Mouse (Mus musculus): ENCODE data around the gene Glod5.

The Glod5 gene

DNA sequence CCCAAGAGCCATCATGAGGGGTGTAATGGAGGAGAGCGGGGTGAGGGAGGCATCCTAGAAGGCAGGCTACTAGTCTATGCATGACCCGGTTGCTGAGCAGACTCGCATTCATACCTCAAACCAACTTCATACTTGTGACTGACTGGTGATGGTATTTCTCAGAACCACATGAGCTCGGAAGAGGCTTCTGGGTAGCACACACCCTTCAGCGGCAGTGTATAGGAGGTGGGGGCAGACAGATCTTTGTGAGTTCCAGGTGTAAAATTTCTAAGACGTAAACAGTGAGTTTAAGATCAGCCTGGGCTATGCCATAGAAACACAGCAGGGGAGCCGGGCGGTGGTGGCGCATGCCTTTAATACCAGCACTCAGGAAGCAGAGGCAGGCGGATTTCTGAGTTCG lies 40.4 kb downstream of the Glod5 start, which contains the start of gene Gata1:
TSS of gene Gata1 (minus strand) at position 180 of the 400 bp plus-strand sequence.
- TF ChIP-seq GATA4 (IDR thresholded peaks at IDR 0.05; ENCODE audit: insufficient replicate concordance, low read length), result no peak

DNA sequence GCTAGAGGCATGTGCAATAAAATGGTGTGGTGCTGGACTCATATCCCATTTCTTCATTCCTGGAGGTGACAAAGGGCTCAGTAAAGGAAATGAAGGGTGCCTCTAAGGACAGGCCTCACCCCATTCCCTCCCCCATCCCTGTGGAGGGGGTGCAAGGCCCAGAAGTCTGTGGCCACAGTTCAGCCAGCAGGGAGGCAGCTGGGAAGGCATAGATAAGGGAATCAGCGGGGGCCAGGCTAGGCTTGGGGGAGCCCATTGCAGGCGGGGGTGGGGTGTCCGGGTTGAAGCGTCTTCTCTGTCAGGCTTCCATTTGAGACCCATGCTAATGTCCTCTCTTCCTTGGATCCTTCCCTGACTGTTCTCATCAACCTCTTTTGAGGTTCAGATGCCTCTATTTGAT lies 47.0 kb downstream of the Glod5 start:
- TF ChIP-seq GATA4 (IDR thresholded peaks at IDR 0.05; ENCODE audit: insufficient replicate concordance, low read length), result no peak

DNA sequence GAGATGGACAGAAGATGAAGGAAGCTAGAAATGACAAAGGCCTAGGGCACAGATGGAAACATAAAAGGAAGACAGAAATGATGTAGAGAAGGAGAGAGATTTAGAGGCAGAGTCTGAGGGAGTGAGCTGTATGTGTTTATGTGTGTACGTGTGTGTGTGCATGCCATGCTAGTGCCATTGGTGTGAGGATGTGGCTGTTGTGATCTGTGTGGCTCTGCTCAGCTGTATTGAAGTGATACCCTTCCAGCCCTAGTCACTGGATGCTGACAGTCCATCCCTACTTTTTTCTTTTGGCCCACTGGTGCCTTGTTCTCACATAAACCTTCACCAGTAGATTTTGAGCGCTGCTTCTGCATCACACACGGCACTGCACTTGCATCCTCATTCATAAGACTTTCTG lies 49.4 kb downstream of the Glod5 start:
- no peak for TF ChIP-seq GATA4 (IDR thresholded peaks at IDR 0.05; ENCODE audit: insufficient replicate concordance, low read length)

DNA sequence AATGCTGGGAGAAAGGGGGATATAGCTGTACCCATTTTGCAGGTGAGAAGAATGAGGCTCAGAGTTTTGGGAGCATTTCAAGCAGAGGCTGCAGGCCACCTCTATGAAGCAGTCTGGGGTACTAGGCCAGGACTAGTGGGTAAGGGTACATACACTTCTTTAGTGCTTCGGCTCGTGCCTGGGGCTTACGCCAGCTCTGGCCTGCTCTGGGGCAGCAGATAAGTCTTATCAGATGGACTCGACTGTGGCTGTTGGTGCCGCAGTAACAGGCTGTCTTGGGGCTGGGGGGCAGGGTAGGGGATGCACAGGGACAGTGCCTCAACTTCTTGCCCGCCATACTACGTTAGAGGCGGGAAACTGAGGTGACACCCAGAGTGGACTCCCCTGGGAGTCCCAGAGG lies 50.1 kb downstream of the Glod5 start:
- TF ChIP-seq GATA4 (IDR thresholded peaks at IDR 0.05; ENCODE audit: insufficient replicate concordance, low read length), result no peak

DNA sequence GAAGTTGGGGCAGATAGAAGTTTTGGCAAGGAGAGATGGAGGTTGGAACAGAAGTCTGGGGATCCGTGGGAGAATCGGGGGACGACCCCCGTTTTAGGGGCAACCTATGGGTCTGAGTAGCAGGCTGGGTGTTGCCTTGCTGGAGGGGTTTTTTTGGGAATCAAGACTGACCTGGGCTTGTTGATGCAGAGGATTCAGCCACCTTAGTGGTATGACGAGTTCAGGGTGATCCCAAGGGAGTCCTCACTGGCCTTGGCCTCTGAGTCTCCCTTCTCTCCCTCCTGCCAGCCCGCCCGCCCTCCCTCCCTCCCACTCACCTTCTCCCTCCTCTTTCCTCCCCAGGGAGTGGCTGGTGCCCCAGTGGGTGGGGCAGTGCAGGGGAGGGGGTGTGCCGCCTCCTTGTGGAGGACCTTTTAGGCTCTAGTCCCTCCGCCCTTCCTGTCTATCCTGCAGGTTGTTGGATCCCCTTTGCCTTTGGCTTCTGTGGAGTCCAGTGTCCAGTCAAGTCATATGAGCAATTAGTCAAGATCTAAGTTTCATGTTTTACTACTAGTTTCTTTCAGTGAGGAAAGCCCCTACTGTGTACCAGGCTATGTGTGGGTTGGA lies 50.6 kb downstream of the Glod5 start:
- TF ChIP-seq GATA4 (IDR thresholded peaks at IDR 0.05; ENCODE audit: insufficient replicate concordance, low read length), result no peak

DNA sequence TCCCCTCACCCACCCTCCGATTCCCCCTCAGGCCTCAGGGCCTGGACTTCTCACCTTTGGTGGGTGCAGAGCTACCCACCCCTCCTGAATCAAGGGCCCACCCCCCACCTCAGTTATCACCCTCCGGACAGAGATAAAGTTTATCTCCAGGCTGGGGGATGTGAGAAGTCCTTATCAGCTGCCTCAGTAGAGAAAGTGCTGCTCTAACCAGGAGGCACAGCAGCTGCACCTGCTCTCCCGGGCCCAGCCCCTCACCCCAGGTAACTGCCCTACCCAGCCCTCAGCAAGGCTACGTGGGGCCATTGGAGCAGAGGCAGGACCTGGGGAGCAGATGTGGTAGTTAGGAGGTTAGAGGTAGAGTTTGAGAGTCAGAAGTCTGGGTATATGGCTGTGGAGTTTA lies 52.1 kb downstream of the Glod5 start:
- TF ChIP-seq GATA4 (IDR thresholded peaks at IDR 0.05; ENCODE audit: insufficient replicate concordance, low read length), result no peak

DNA sequence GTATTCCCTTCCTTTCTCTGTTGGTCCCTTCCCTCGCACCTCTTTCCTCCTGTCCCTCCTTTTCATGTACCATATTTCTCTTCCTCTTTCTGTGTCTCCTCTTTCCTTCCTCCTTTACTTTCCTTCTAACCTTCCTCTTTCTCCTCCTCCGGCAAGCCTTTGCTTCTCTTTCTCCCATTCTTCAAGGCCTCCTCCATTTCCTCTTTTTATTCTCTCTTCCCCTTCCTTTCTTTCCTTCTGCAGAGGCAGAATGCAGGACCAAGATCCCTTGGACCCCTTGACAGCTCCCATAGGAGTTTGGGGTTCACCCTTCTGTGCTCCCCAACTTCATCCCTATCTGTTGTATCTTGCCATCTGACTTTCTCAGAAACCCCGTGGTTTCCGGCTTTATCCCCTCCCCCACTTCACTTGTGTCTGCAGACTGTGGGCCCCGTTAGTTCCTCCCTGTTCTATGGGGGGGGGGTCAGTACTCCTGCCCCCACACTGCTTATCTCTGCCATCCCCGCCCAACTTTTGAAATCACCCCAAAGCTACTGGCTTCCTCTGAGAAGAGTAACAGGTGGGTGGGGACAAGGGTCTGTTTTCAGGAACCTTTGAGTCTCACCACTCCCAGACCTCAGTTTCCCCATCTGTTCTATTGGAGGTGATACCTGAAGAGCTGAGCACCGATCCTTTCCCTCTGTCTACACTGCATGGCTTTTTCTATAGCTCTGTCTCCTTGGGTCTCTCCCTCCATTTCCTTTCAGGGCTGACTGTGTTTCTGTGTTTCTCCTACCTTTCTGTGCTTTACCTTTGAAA lies 54.3 kb downstream of the Glod5 start:
- no peak for TF ChIP-seq GATA4 (IDR thresholded peaks at IDR 0.05; ENCODE audit: insufficient replicate concordance, low read length)

DNA sequence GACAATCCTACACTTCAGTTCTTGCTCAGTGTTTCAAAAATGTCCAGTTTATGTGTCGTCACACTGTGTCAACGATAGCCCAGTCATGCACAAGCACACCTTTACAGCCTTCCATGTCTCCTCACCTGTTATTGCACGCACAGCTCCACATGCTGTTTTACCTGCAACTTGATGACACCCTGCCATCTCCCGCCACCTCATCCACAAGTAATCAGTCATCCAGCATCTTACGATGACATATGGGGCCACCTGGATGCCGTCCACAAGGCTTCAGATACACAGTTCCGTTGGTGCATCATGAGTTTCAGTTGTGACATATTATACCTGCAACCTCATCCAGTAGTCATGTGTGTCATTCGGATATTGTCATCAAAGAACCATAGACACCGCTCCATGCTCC lies 59.4 kb downstream of the Glod5 start:
- no peak for TF ChIP-seq GATA4 (IDR thresholded peaks at IDR 0.05; ENCODE audit: insufficient replicate concordance, low read length)

All from liver, adult (tissue).